Mouse (Mus musculus): ENCODE data around the gene Eif4g3. TPM values are rescaled to one million over a fixed set of nuclear protein-coding genes. Genes with fewer than 3 reads are reported as not detected.

Gene Eif4g3
- polyA plus RNA-seq, 1 experiment from 2014 or later = 56.9 TPM

- H3K4me3 ChIP-seq (ENCODE audit: low read depth, low read length) = peak overlapping the region; percentile 77
- peak overlapping the region; percentile 69 for H3K4me2 ChIP-seq (replicated peaks; ENCODE audit: low read depth, low read length)
- peak overlapping the region; percentile 96 for H3K27ac ChIP-seq (ENCODE audit: low read depth, low read length)
- peaks cover 3% of the 10 kb centered on the region; the same call in 1 of the 2 replicates for H3K36me3 ChIP-seq (ENCODE audit: control insufficient read depth, insufficient read depth, low read length)
- H3K9me3 ChIP-seq (ENCODE audit: control insufficient read depth, low read length) = no peaks in the 10 kb centered on the region
- H3K4me1 ChIP-seq (replicated peaks; ENCODE audit: control insufficient read depth, insufficient read depth, low read length) = peaks cover 10% of the 10 kb centered on the region; the same call in 1 of the 2 replicates
- WGBS = under 1% methylated on average over 42 of the region's 60 CpGs
- ATAC-seq (ENCODE audit: low FRiP score) (peak; percentile 31; the same call in 1 of the 2 replicates), DNase-seq (ENCODE audit: low spot score) (peak; percentile 57)
- H3K9ac ChIP-seq (ENCODE audit: low read depth, low read length) = peak overlapping the region; percentile 95
- no peaks in the 10 kb centered on the region for H3K27me3 ChIP-seq (ENCODE audit: control insufficient read depth, insufficient read depth, low read length)
These were observed 1.2 kb downstream of the Eif4g3 start for GRCm38 (mm10) chr4:137993821-137994561.

- Histone ChIP-seq H3K9ac (ENCODE audit: low read depth, low read length) (peak overlapping the region; percentile 95), H3K4me1 (replicated peaks; ENCODE audit: control insufficient read depth, insufficient read depth, low read length) (peaks cover 10% of the 10 kb centered on the region; the same call in 1 of the 2 replicates), H3K4me2 (replicated peaks; ENCODE audit: low read depth, low read length) (peak overlapping the region; percentile 69), H3K36me3 (ENCODE audit: control insufficient read depth, insufficient read depth, low read length) (peaks cover 6% of the 10 kb centered on the region; the same call in 1 of the 2 replicates), H3K4me3 (ENCODE audit: low read depth, low read length) (peak overlapping the region; percentile 77), H3K9me3 (ENCODE audit: control insufficient read depth, low read length) (no peaks in the 10 kb centered on the region), H3K27ac (ENCODE audit: low read depth, low read length) (no peak overlapping the region), H3K27me3 (ENCODE audit: control insufficient read depth, insufficient read depth, low read length) (no peaks in the 10 kb centered on the region)
- ATAC-seq (ENCODE audit: low FRiP score) = no peak
- no peak for DNase-seq (ENCODE audit: low spot score)
- WGBS = 50% methylated on average over 12 of the region's 12 CpGs
These were observed 1.9 kb downstream of the Eif4g3 start for GRCm38 (mm10) chr4:137994562-137995336.

DNA sequence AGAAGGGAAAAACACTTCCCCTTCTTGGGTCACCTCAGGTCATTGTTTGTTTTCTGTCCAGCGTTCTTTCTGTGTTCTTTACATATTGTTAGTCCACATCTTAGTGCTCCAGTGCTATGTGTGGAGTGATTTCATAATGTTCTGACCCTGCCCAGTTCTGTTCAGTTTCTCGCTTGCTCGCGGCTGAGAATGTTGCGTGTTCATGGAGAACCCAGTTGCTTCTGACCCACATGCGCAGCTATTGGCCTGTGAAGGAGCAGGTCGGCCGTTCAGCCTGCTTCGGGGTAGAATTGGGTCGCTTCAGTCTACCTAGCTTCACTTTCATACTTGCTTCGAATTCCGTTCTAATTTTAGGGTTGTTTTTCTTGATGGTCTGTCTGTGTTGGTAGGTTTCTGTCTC, 2.6 kb downstream of the Eif4g3 start:
- no peak overlapping the region for H3K27ac ChIP-seq (ENCODE audit: low read depth, low read length)
- ATAC-seq (ENCODE audit: low FRiP score) (no peak), DNase-seq (ENCODE audit: low spot score) (no peak)
- H3K4me3 ChIP-seq (ENCODE audit: low read depth, low read length) = peak overlapping the region; percentile 77
- H3K4me1 ChIP-seq (replicated peaks; ENCODE audit: control insufficient read depth, insufficient read depth, low read length) = peaks cover 12% of the 10 kb centered on the region
- H3K36me3 ChIP-seq (ENCODE audit: control insufficient read depth, insufficient read depth, low read length) = peaks cover 6% of the 10 kb centered on the region; the same call in 1 of the 2 replicates
- H3K9me3 ChIP-seq (ENCODE audit: control insufficient read depth, low read length) = no peaks in the 10 kb centered on the region
- H3K9ac ChIP-seq (ENCODE audit: low read depth, low read length) = peak overlapping the region; percentile 37
- WGBS = 86% methylated on average over 12 of the region's 12 CpGs
- no peaks in the 10 kb centered on the region for H3K27me3 ChIP-seq (ENCODE audit: control insufficient read depth, insufficient read depth, low read length)
- H3K4me2 ChIP-seq (replicated peaks; ENCODE audit: low read depth, low read length) = peak overlapping the region; percentile 69

DNA sequence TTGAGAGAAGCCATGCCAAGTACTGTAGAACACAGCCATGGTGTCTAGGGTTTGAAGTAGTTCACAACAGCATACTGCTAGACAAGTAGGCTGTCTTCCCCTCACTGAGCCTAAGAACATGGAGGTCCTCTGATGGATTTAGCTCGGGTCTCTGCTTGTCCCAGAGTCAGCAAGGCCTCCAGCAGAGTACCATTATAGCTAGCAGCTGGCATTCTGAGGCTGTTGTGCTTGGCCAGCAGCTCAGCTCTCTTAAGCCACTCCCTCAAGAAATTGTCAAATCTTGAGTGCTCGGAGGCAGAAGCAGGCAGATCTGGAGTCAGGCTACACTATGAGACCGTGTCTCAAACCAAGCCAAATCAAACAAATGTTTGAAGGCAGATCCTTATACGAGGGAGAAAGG, 5.4 kb downstream of the Eif4g3 start:
- no peak for ATAC-seq (ENCODE audit: low FRiP score)
- H3K36me3 ChIP-seq (ENCODE audit: control insufficient read depth, insufficient read depth, low read length) = peaks cover 6% of the 10 kb centered on the region; the same call in 1 of the 2 replicates
- 77% methylated on average over 4 of the region's 4 CpGs for WGBS
- no peaks in the 10 kb centered on the region for H3K27me3 ChIP-seq (ENCODE audit: control insufficient read depth, insufficient read depth, low read length)
- H3K4me3 ChIP-seq (ENCODE audit: low read depth, low read length) = no peak overlapping the region
- H3K9me3 ChIP-seq (ENCODE audit: control insufficient read depth, low read length) = no peaks in the 10 kb centered on the region
- H3K9ac ChIP-seq (ENCODE audit: low read depth, low read length) = no peak overlapping the region
- no peak overlapping the region for H3K4me2 ChIP-seq (replicated peaks; ENCODE audit: low read depth, low read length)
- H3K4me1 ChIP-seq (replicated peaks; ENCODE audit: control insufficient read depth, insufficient read depth, low read length) = peaks cover 11% of the 10 kb centered on the region
- H3K27ac ChIP-seq (ENCODE audit: low read depth, low read length) = no peak overlapping the region
- no peak for DNase-seq (ENCODE audit: low spot score)

GRCm38 (mm10) chr4:138000682-138001081, 7.9 kb downstream of the Eif4g3 start:
- peaks cover 10% of the 10 kb centered on the region; the same call in 1 of the 2 replicates for H3K36me3 ChIP-seq (ENCODE audit: control insufficient read depth, insufficient read depth, low read length)
- ATAC-seq (ENCODE audit: low FRiP score) (no peak), DNase-seq (ENCODE audit: low spot score) (no peak)
- peaks cover 8% of the 10 kb centered on the region; the same call in 1 of the 2 replicates for H3K4me1 ChIP-seq (replicated peaks; ENCODE audit: control insufficient read depth, insufficient read depth, low read length)
- H3K9me3 ChIP-seq (ENCODE audit: control insufficient read depth, low read length) = no peaks in the 10 kb centered on the region
- H3K4me2 ChIP-seq (replicated peaks; ENCODE audit: low read depth, low read length) = no peak overlapping the region
- H3K27ac ChIP-seq (ENCODE audit: low read depth, low read length) = no peak overlapping the region
- no peak overlapping the region for H3K9ac ChIP-seq (ENCODE audit: low read depth, low read length)
- no peaks in the 10 kb centered on the region for H3K27me3 ChIP-seq (ENCODE audit: control insufficient read depth, insufficient read depth, low read length)
- H3K4me3 ChIP-seq (ENCODE audit: low read depth, low read length) = no peak overlapping the region
- 70% methylated on average over 7 of the region's 7 CpGs for WGBS

GRCm38 (mm10) chr4:138003909-138004610, 11.2 kb downstream of the Eif4g3 start:
- Histone ChIP-seq H3K27me3 (ENCODE audit: control insufficient read depth, insufficient read depth, low read length) (no peaks in the 10 kb centered on the region), H3K4me3 (ENCODE audit: low read depth, low read length) (no peak overlapping the region), H3K4me1 (replicated peaks; ENCODE audit: control insufficient read depth, insufficient read depth, low read length) (peaks cover 3% of the 10 kb centered on the region; the same call in 1 of the 2 replicates), H3K36me3 (ENCODE audit: control insufficient read depth, insufficient read depth, low read length) (peaks cover 9% of the 10 kb centered on the region), H3K27ac (ENCODE audit: low read depth, low read length) (no peak overlapping the region), H3K4me2 (replicated peaks; ENCODE audit: low read depth, low read length) (no peak overlapping the region), H3K9me3 (ENCODE audit: control insufficient read depth, low read length) (no peaks in the 10 kb centered on the region), H3K9ac (ENCODE audit: low read depth, low read length) (no peak overlapping the region)
- WGBS = 89% methylated on average over 11 of the region's 11 CpGs
- DNase-seq (ENCODE audit: low spot score) (no peak), ATAC-seq (ENCODE audit: low FRiP score) (no peak)

GRCm38 (mm10) chr4:138005781-138006180, 13.0 kb downstream of the Eif4g3 start:
- ATAC-seq (ENCODE audit: low FRiP score) (no peak), DNase-seq (ENCODE audit: low spot score) (no peak)
- peaks cover 9% of the 10 kb centered on the region; the same call in 1 of the 2 replicates for H3K36me3 ChIP-seq (ENCODE audit: control insufficient read depth, insufficient read depth, low read length)
- no peaks in the 10 kb centered on the region for H3K4me1 ChIP-seq (replicated peaks; ENCODE audit: control insufficient read depth, insufficient read depth, low read length)
- no peak overlapping the region for H3K4me2 ChIP-seq (replicated peaks; ENCODE audit: low read depth, low read length)
- no peak overlapping the region for H3K9ac ChIP-seq (ENCODE audit: low read depth, low read length)
- H3K27me3 ChIP-seq (ENCODE audit: control insufficient read depth, insufficient read depth, low read length) = no peaks in the 10 kb centered on the region
- no peak overlapping the region for H3K27ac ChIP-seq (ENCODE audit: low read depth, low read length)
- no peaks in the 10 kb centered on the region for H3K9me3 ChIP-seq (ENCODE audit: control insufficient read depth, low read length)
- 89% methylated on average over 1 of the region's 1 CpGs for WGBS
- H3K4me3 ChIP-seq (ENCODE audit: low read depth, low read length) = no peak overlapping the region

GRCm38 (mm10) chr4:138006951-138007613, 14.3 kb downstream of the Eif4g3 start:
- Histone ChIP-seq H3K27ac (ENCODE audit: low read depth, low read length) (no peak overlapping the region), H3K4me3 (ENCODE audit: low read depth, low read length) (no peak overlapping the region), H3K36me3 (ENCODE audit: control insufficient read depth, insufficient read depth, low read length) (peaks cover 9% of the 10 kb centered on the region; the same call in 1 of the 2 replicates), H3K27me3 (ENCODE audit: control insufficient read depth, insufficient read depth, low read length) (no peaks in the 10 kb centered on the region), H3K4me2 (replicated peaks; ENCODE audit: low read depth, low read length) (no peak overlapping the region), H3K9me3 (ENCODE audit: control insufficient read depth, low read length) (no peaks in the 10 kb centered on the region), H3K9ac (ENCODE audit: low read depth, low read length) (no peak overlapping the region), H3K4me1 (replicated peaks; ENCODE audit: control insufficient read depth, insufficient read depth, low read length) (no peaks in the 10 kb centered on the region)
- WGBS = 92% methylated on average over 9 of the region's 9 CpGs
- ATAC-seq (ENCODE audit: low FRiP score) (no peak), DNase-seq (ENCODE audit: low spot score) (no peak)

Data from hindbrain, embryonic 11.5 days (tissue).